ENCODE assay signal across 9 mouse cellular contexts in the genomic region with DNA sequence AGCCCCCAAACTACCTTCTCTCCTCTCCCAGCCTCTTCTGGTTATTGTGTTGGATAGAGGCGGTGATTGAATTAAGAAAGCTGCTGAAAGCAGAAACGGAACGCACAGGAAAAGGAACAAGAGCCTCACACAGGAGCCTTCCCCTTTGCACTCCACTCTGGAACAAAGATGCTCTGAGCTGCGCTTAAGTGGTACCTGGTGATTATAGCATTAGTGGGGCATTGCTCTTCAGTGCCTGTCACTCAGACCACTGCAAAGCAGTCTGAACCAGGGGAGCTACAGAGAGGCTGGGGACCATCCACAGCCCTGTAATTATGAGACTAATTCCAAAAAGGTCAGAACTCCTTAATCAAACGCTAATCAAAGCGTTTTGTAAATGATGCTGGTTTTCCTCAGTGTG.
DNase-seq lines count a peak whose midpoint lies in the region; ATAC-seq and TF ChIP-seq lines count a peak whose summit lies in the region.
"Had no signal": no experiment of that assay in that cellular context is flagged by ENCODE, and none has a peak within 500 bp of the region (broad histone marks: within the 10 kb centered on the region; RNA-seq: fewer than 3 reads in every experiment).

No protein-coding gene starts in this region.

- peak; percentile 35 for DNase-seq in embryo, embryonic 10.5 days (ENCODE audit: low spot score)
- no peak for DNase-seq in embryo, embryonic 9.5 days (ENCODE audit: extremely low spot score)
- DNase-seq in lung, embryonic 14.5 days = peak; percentile 19
- no peak for DNase-seq in lung, postnatal 14 days
- DNase-seq in hindbrain, embryonic 11.5 days (ENCODE audit: low spot score) = peak; percentile 38
- peak; percentile 15 for DNase-seq in retina, embryonic 14.5 days (ENCODE audit: low spot score)
- DNase-seq in gastrocnemius, adult 18-20 months (ENCODE audit: low spot score) = no peak
- DNase-seq in right cerebral cortex, postnatal 4 days = no peak
- DNase-seq: liver had no signal

- peak overlapping the region; percentile 38; the same call in 1 of the 2 replicates for H3K27ac ChIP-seq in lung, embryonic 14.5 days (ENCODE audit: low read depth)
- H3K27ac ChIP-seq in hindbrain, embryonic 11.5 days (ENCODE audit: low read depth, low read length) = peak overlapping the region; percentile 32; the same call in 1 of the 2 replicates

- 13% methylated on average over 6 of the region's 6 CpGs for WGBS in lung, embryonic 14.5 days
- 22% methylated on average over 6 of the region's 6 CpGs for WGBS in hindbrain, embryonic 11.5 days

- H3K4me1 ChIP-seq in lung, embryonic 14.5 days (ENCODE audit: insufficient read depth) = peaks cover 11% of the 10 kb centered on the region
- H3K4me1 ChIP-seq in hindbrain, embryonic 11.5 days (replicated peaks; ENCODE audit: control insufficient read depth, insufficient read depth, low read length) = no peaks in the 10 kb centered on the region

- no peak overlapping the region for H3K9ac ChIP-seq in lung, embryonic 14.5 days
- H3K9ac ChIP-seq in hindbrain, embryonic 11.5 days (ENCODE audit: low read depth, low read length) = no peak overlapping the region

- peak; percentile 51; the same call in 1 of the 2 replicates for ATAC-seq in lung, embryonic 14.5 days (ENCODE audit: insufficient read depth)
- 0 out of 2 replicates have a peak, but pooled peaks have one; percentile 25 for ATAC-seq in hindbrain, embryonic 11.5 days (ENCODE audit: low FRiP score)

- no peaks in the 10 kb centered on the region for H3K9me3 ChIP-seq in lung, embryonic 14.5 days (ENCODE audit: low read depth, low read length)
- H3K9me3 ChIP-seq in hindbrain, embryonic 11.5 days (ENCODE audit: control insufficient read depth, low read length) = no peaks in the 10 kb centered on the region

- peak overlapping the region; percentile 48 for H3K4me2 ChIP-seq in lung, embryonic 14.5 days
- H3K4me2 ChIP-seq in hindbrain, embryonic 11.5 days (replicated peaks; ENCODE audit: low read depth, low read length) = no peak overlapping the region

- no peaks in the 10 kb centered on the region for H3K27me3 ChIP-seq in lung, embryonic 14.5 days (ENCODE audit: insufficient read depth, low read length)
- no peaks in the 10 kb centered on the region for H3K27me3 ChIP-seq in hindbrain, embryonic 11.5 days (ENCODE audit: control insufficient read depth, insufficient read depth, low read length)

- H3K36me3 ChIP-seq in lung, embryonic 14.5 days (ENCODE audit: insufficient read depth) = no peaks in the 10 kb centered on the region
- no peaks in the 10 kb centered on the region for H3K36me3 ChIP-seq in hindbrain, embryonic 11.5 days (ENCODE audit: control insufficient read depth, insufficient read depth, low read length)

- H3K4me3 ChIP-seq in lung, embryonic 14.5 days (ENCODE audit: low read depth, low read length) = no peak overlapping the region
- no peak overlapping the region for H3K4me3 ChIP-seq in hindbrain, embryonic 11.5 days (ENCODE audit: low read depth, low read length)

- TF ChIP-seq CTCF in lung, embryonic 14.5 days (IDR thresholded peaks at IDR 0.05; ENCODE audit: low read depth) = no peak

Comparison
In these comparisons a context has a peak if more than half of its experiments do, and no peak if none do; other contexts are left out.
1. DNase-seq: peak in embryo, embryonic 10.5 days (single experiment), lung, embryonic 14.5 days (single experiment), hindbrain, embryonic 11.5 days (single experiment) and retina, embryonic 14.5 days (single experiment); none in embryo, embryonic 9.5 days (single experiment), lung, postnatal 14 days (single experiment), gastrocnemius, adult 18-20 months (single experiment) and right cerebral cortex, postnatal 4 days (single experiment).